Mouse (Mus musculus) testis, adult 2 months (tissue): ENCODE data around the gene Angptl6.

Experiments used
- CTCF ChIP-seq: fragments of 200-500 bp; IDR thresholded peaks from 2 replicates; pipeline ENCODE4 v1.5.1; 2012; ENCODE audit warnings: low read depth, mild to moderate bottlenecking, inconsistent platforms, low read length, moderate library complexity; ENCODE audit not compliant: control insufficient read depth, insufficient read depth, insufficient replicate concordance
- POLR2A ChIP-seq: fragments of 200-500 bp; IDR thresholded peaks from 2 replicates; pipeline ENCODE4 v1.6.1; 2012; ENCODE audit warnings: low read depth, mild to moderate bottlenecking, inconsistent platforms, low read length, moderate library complexity; ENCODE audit not compliant: control insufficient read depth

GRCm38 (mm10) chr9:20892104-20892653, 12.7 kb upstream of the Angptl6 start:
- no peak for TF ChIP-seq POLR2A
- no peak for TF ChIP-seq CTCF
